Mouse (Mus musculus) ES-Bruce4 (cell line): ENCODE measurements around the gene Col6a2. TPM values are rescaled to one million over a fixed set of nuclear protein-coding genes. Genes with fewer than 3 reads are reported as not detected.

Experiments used
- H3K27ac ChIP-seq: 2 replicates; pipeline ENCODE4 v1.5.1; 2012; ENCODE audit warnings: low read length, inconsistent platforms; ENCODE audit not compliant: insufficient read depth
- H3K27me3 ChIP-seq: 2 replicates; pipeline ENCODE4 v1.6.1; 2012; ENCODE audit warnings: mild to moderate bottlenecking, low read length, inconsistent platforms; ENCODE audit not compliant: control insufficient read depth, poor library complexity, insufficient read depth, severe bottlenecking
- H3K36me3 ChIP-seq: 2 replicates; pipeline ENCODE4 v1.6.1; 2012; ENCODE audit warnings: inconsistent platforms, mild to moderate bottlenecking, low read length, moderate library complexity; ENCODE audit not compliant: control insufficient read depth, poor library complexity, insufficient read depth, severe bottlenecking
- H3K4me1 ChIP-seq: one replicate; pipeline ENCODE4 v1.8.1; 2011; ENCODE audit warnings: low read length; ENCODE audit not compliant: control insufficient read depth, insufficient read depth
- H3K4me3 ChIP-seq: 2 replicates; pipeline ENCODE4 v1.5.1; 2011; ENCODE audit warnings: low read depth, mild to moderate bottlenecking, low read length
- H3K9ac ChIP-seq: 2 replicates; pipeline ENCODE4 v1.6.1; 2012; ENCODE audit warnings: low read depth, mild to moderate bottlenecking, inconsistent platforms; ENCODE audit not compliant: poor library complexity, severe bottlenecking
- H3K9me3 ChIP-seq: replicated peaks from 2 replicates; pipeline ENCODE4 v1.6.1; 2012; ENCODE audit warnings: mild to moderate bottlenecking, low read length, inconsistent platforms; ENCODE audit not compliant: control insufficient read depth, poor library complexity, insufficient read depth, severe bottlenecking
- CTCF ChIP-seq: IDR thresholded peaks from one replicate; pipeline ENCODE4 v1.8.1; 2011; ENCODE audit warnings: low read depth, low read length
- EP300 ChIP-seq: IDR thresholded peaks from 2 replicates; pipeline ENCODE4 v1.6.1; 2011; ENCODE audit warnings: low read depth, low read length; ENCODE audit not compliant: insufficient read depth
- POLR2A ChIP-seq: IDR thresholded peaks from one replicate; pipeline ENCODE4 v1.8.1; 2011; ENCODE audit warnings: low read length; ENCODE audit not compliant: insufficient read depth
- polyA plus RNA-seq: library from polyadenylated mRNA; stranded (reverse); fragments of >200 nt; gene quantifications from 2 replicates; pipeline ENCODE4 v1.2.4, GENCODE M21; 2011; ENCODE audit warnings: low read depth; ENCODE audit not compliant: missing spikeins, insufficient read depth, insufficient read length

Gene Col6a2
- polyA plus RNA-seq, 1 experiment, result 3.0 TPM

DNA sequence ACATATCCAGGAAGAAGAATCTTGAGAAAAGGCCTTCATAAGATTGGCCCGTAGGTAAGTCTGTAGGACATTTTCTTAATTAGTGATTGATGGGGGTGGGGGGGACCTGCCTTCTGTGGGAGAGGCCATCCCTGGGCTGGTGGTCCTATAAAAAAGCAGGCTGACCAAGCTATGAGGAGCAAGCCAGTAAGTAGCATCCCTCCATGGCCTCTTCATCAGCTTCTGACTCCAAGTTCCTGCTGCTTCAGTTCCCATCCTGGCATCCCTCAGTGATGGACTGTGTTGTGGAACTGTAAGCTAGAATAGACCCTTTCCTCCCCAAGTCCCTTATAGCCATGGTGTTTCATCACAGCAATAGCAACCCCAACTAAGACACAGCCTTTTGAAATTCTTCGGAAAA, 16.5 kb upstream of the Col6a2 start:
- no peak for TF ChIP-seq POLR2A
- TF ChIP-seq EP300, result no peak
- TF ChIP-seq CTCF, result no peak
- Histone ChIP-seq H3K27me3 (no peaks in the 10 kb centered on the region), H3K9me3 (no peaks in the 10 kb centered on the region), H3K4me3 (no peak overlapping the region), H3K27ac (no peak overlapping the region), H3K9ac (no peak overlapping the region), H3K4me1 (no peaks in the 10 kb centered on the region), H3K36me3 (no peaks in the 10 kb centered on the region)

DNA sequence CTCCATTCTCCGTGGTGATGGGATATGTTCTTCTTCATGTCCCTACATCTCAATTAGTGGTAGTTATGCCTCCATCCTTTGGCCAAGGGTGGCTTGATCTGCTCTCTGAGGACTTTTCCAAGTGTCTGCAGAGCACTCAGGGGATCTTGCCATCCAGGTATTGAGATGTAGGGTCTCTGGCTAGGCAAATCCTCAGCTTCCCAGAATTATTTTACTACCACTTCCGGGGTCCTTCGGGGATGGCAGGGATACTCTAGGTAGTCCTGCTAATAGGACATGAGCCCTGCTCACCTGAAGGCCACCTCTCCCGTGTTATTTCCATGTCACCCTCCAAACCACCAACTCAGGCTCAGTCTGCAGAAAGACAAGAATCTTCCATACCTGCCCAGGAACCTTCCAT, 13.2 kb upstream of the Col6a2 start:
- Histone ChIP-seq H3K9me3 (no peaks in the 10 kb centered on the region), H3K27ac (no peak overlapping the region), H3K36me3 (no peaks in the 10 kb centered on the region), H3K9ac (no peak overlapping the region), H3K27me3 (no peaks in the 10 kb centered on the region), H3K4me1 (no peaks in the 10 kb centered on the region), H3K4me3 (no peak overlapping the region)
- TF ChIP-seq CTCF, result no peak
- no peak for TF ChIP-seq EP300
- no peak for TF ChIP-seq POLR2A

DNA sequence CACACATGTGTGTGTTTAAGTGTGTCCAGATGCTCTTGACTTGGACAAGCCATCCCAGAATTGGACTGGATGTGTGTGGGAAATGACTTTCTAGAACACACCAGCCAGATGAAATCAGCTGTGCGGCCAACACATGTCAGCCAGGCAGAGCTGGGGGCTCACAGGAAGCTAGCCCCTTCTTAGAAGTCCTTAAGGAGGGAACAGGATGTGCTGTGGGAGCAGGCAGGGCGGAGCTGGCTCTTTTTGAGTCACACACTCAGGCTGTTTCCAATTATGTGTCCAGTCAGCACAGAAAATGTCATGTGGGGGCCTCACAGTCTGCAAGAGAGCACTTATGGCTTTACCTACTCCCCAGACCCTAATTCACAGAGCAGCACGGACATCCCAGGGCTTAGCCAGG, 12.6 kb upstream of the Col6a2 start:
- no peaks in the 10 kb centered on the region for H3K27me3 ChIP-seq
- no peaks in the 10 kb centered on the region for H3K4me1 ChIP-seq
- no peak for TF ChIP-seq POLR2A
- no peaks in the 10 kb centered on the region for H3K36me3 ChIP-seq
- H3K9ac ChIP-seq, result no peak overlapping the region
- H3K9me3 ChIP-seq, result no peaks in the 10 kb centered on the region
- no peak overlapping the region for H3K4me3 ChIP-seq
- no peak overlapping the region for H3K27ac ChIP-seq

DNA sequence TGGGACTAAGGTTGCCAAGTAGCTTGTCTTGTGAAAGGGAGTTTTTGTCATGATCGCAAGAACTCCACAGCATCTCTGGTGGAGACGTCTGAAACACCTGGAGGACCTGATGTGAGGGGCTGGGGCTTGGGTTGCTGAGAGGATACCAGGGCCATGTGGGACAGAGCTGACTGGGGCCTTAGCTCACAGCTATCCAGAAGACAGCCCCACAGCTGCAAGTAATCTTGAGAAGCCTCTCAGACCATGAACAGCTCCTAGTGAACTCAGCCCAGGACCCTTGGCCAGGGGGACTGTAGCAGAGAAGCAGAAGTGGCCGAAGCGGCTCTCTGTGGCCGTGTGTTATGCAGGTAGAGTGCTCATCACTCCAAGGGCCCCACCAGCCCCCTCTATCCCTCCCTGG, 11.2 kb upstream of the Col6a2 start:
- Histone ChIP-seq H3K27me3 (no peaks in the 10 kb centered on the region), H3K9ac (no peak overlapping the region), H3K27ac (no peak overlapping the region), H3K4me3 (no peak overlapping the region), H3K9me3 (no peaks in the 10 kb centered on the region), H3K4me1 (no peaks in the 10 kb centered on the region), H3K36me3 (no peaks in the 10 kb centered on the region)
- TF ChIP-seq EP300 (no peak), POLR2A (no peak), CTCF (no peak)

DNA sequence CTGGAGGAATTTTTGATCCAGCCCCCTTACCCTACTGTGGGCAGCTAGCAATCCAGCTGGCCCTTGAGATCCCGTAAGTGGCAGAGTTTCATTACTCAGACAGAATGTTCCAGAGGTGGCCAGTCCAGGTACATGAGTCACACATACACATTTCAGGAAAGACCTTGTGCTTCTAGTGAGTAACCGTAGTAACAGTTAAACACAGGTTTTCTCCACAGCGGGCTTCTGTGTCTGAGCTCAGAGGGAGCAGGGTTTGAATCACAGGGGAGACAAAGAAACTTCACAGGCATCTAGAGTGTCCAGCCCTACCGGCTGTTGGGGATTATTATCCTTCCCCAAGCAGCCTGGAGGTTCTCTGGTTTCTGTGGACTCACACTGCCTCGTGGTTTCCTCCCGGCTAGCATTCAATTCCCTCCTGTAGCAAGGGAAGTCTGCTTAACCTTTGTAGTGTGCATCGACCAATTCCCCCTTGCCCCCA, 10.7 kb upstream of the Col6a2 start:
- Histone ChIP-seq H3K27me3 (no peaks in the 10 kb centered on the region), H3K9ac (no peak overlapping the region), H3K27ac (no peak overlapping the region), H3K4me1 (no peaks in the 10 kb centered on the region), H3K36me3 (no peaks in the 10 kb centered on the region), H3K9me3 (no peaks in the 10 kb centered on the region), H3K4me3 (no peak overlapping the region)
- TF ChIP-seq CTCF (no peak), POLR2A (no peak), EP300 (no peak)

DNA sequence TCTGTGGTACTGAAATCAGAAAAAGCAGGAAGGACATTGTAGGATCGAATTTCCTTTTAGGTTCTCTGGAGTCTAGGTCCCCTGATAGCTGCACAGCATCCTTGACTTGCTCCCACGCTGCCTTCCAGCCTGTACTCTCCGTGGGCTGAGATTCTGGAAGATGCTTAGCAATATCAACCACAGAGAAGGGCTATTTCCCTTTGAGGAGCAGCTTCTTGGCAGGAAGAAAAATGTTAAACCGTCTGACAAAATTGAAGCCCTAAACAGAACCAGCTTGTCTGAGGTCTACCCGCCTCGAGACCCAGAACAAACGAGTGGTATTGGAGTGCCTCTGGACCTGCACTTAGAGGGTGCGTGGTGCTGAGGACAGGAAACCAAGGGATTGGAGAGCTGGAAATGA, 9.2 kb upstream of the Col6a2 start:
- H3K27ac ChIP-seq, result no peak overlapping the region
- no peak for TF ChIP-seq CTCF
- TF ChIP-seq POLR2A, result no peak
- TF ChIP-seq EP300, result no peak
- H3K27me3 ChIP-seq, result no peaks in the 10 kb centered on the region
- H3K36me3 ChIP-seq, result no peaks in the 10 kb centered on the region
- no peak overlapping the region for H3K9ac ChIP-seq
- no peak overlapping the region for H3K4me3 ChIP-seq
- H3K9me3 ChIP-seq, result no peaks in the 10 kb centered on the region
- no peaks in the 10 kb centered on the region for H3K4me1 ChIP-seq

DNA sequence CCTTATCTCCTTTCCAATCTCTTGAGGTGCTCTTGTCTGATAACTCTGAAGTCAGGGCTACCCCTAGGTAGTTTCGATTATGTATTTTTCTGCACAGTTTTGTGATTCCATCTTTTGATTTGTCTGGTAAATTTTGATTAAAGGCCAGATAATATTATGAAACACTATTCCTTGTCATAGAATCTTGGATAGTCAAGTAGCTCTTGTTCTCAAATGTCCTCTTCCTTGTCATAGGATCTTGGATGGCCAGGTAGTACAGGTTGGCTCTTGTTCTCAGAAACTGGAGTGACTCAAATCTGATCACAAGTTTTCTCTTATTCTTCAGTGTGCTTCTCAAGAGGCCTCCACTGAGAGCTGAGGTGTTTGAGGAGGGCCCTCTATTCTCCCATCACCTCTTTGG, 7.2 kb upstream of the Col6a2 start:
- Histone ChIP-seq H3K4me3 (no peak overlapping the region), H3K9me3 (no peaks in the 10 kb centered on the region)
- TF ChIP-seq POLR2A (no peak), EP300 (no peak), CTCF (no peak)

More for the DNA sequence above, 7.2 kb upstream of the Col6a2 start:
- no peaks in the 10 kb centered on the region for H3K36me3 ChIP-seq
- no peak overlapping the region for H3K9ac ChIP-seq
- no peak overlapping the region for H3K27ac ChIP-seq
- no peaks in the 10 kb centered on the region for H3K4me1 ChIP-seq
- no peaks in the 10 kb centered on the region for H3K27me3 ChIP-seq
